Mouse (Mus musculus): ENCODE measurements around the gene Mthfs. TPM values are rescaled to one million over a fixed set of nuclear protein-coding genes. Genes with fewer than 3 reads are reported as not detected.
"Not testable (repeated sequence)": the region's sequence is repeated elsewhere in the genome, so short reads cannot be mapped to it uniquely, and the experiment has no call there.

Mthfs gene
- 16.4 and 19.4 TPM in 2 replicates for polyA plus RNA-seq (2016; fragmentation: Nextera tagmentation; extraction: Ambion mirVana)

DNA sequence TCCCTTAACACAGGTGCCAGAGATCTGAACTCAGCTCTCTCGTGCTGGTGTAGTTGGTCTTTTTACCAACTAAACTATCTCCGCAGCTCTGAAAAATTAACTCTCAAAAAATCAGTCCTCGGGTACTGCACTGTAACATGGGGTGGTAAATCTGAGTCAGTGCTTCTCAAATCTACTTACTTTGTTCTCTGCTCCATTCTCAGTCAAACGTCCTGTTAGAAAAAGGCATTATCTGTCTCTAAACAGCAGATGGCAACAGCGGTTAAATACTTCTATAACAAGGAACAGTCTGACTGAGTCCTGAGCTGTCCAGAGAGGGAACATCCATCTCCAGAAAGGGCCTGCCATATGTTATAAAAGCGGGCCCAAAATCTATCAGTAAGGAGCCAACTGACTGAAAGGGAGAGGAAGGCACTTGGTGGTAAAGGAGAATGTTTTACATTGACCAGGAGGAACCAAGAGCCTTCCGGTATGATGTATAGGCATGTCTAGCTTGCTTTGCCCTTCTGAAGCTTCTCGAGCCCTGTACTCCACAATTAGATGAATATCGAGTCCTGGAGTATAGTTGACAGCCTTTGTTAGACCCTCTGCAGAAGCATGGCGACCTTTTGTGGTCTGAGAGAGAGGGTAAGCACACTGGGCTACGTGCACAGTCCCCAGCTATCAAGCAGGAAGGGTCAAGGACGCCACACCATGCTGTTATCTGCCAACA, at the start of gene Mthfs:
Gene Mthfs (plus strand): TSS at position 324 of the 712 bp plus-strand sequence.
- not testable (repeated sequence) for DNase-seq (ENCODE audit: low spot score); H3K4me1 ChIP-seq; H3K9me3 ChIP-seq; H3K27me3 ChIP-seq (replicated peaks; ENCODE audit: low read depth, poor library complexity, severe bottlenecking); H3K36me3 ChIP-seq (replicated peaks)
- WGBS: 29% methylated on average over 10 of the region's 12 CpGs
- peak within 1 kb of the TSS; percentile 49 for H3K4me3 ChIP-seq
- H3K27ac ChIP-seq (replicated peaks): peak within 1 kb of the TSS; percentile 79

DNA sequence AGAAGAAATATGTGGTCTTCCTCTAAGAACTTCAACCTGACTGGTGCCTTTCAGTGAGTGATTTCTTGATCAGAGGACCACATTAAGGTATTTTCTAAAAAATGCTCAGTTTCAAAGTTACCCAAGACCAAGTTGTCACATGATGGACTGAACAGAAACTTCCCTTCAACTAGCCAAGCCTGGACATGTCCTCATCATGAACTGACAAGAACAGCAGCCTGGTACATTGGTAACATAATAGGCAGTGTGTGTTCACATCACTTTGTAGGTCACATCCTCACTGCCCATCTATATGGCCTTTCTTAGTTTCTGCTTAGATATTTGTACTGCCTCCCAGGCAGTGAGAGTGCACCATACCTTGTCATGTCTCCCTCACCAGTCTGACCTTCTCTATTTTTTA, 37.9 kb upstream of the Mthfs start:
- not testable (repeated sequence) for H3K27ac ChIP-seq (replicated peaks); H3K4me1 ChIP-seq; H3K27me3 ChIP-seq (replicated peaks; ENCODE audit: low read depth, poor library complexity, severe bottlenecking); H3K36me3 ChIP-seq (replicated peaks); DNase-seq (ENCODE audit: low spot score); H3K9me3 ChIP-seq; H3K4me3 ChIP-seq

DNA sequence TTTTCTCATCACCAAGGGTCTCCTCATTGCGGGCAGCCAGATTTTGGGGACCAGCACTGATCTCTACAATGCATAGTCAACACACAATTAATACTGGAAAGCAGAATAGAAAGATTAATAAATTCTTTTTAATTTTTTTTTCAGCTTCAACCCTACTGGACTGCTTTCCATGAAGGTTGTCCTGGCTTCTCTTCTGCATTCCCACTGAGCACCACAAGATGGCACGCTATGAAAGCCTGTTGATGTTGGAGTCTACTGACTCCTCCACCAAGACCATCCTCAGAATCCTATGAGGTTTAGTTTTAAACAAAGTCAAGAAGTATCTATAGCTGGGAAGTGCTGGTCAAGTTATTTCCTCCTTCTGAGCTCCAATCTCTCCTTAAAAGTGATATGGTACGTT, 31.6 kb upstream of the Mthfs start:
- WGBS: 26% methylated on average over 2 of the region's 3 CpGs
- not testable (repeated sequence) for H3K4me3 ChIP-seq, H3K9me3 ChIP-seq

DNA sequence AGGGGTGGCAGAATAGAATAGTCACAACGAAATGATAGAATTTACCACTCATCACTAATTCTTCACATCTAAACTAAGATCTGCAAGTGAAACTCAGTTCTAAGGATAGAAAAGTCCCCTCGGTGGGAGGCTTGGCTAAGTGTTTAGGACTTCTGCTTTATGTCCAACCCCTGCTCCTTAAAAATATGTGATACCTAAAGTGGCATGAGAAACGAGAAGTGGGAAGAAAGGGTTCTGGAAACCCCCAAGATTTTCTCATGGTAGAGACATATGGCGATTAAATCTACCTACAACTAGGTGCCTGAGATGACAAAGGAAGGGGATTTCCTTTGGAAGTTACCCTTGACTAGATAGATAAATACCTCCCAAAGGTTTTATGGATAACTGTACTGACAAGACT, 31.0 kb upstream of the Mthfs start:
- H3K4me1 ChIP-seq; H3K36me3 ChIP-seq (replicated peaks); H3K27ac ChIP-seq (replicated peaks); H3K9me3 ChIP-seq; H3K4me3 ChIP-seq; DNase-seq (ENCODE audit: low spot score); H3K27me3 ChIP-seq (replicated peaks; ENCODE audit: low read depth, poor library complexity, severe bottlenecking): not testable (repeated sequence)
- 81% methylated on average over 4 of the region's 4 CpGs for WGBS

More for the DNA sequence above, 31.6 kb upstream of the Mthfs start:
- not testable (repeated sequence) for H3K27me3 ChIP-seq (replicated peaks; ENCODE audit: low read depth, poor library complexity, severe bottlenecking); H3K4me1 ChIP-seq; H3K36me3 ChIP-seq (replicated peaks); DNase-seq (ENCODE audit: low spot score); H3K27ac ChIP-seq (replicated peaks)

DNA sequence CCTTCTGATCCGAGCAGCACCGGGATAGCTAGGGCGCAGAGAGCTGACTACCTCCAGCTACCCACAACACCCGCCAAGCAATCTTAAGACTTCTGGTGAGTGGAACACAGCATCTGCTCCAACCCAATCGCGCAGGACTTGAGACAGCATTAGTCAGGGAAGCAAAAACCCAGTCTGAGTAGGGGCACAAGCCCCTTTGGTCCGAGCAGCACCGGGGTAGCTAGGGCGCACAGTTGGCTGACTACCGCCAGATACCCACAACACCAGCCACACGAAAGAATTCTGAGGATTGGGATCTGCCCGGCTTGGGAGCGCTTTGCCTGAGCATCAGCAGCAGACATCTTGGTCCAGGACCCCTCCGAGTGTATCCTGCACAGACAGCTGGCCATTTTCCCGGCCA, 23.5 kb upstream of the Mthfs start:
- DNase-seq (ENCODE audit: low spot score); H3K4me3 ChIP-seq; H3K4me1 ChIP-seq; H3K9me3 ChIP-seq; H3K27me3 ChIP-seq (replicated peaks; ENCODE audit: low read depth, poor library complexity, severe bottlenecking); H3K27ac ChIP-seq (replicated peaks); H3K36me3 ChIP-seq (replicated peaks): not testable (repeated sequence)
- 78% methylated on average over 15 of the region's 15 CpGs for WGBS

DNA sequence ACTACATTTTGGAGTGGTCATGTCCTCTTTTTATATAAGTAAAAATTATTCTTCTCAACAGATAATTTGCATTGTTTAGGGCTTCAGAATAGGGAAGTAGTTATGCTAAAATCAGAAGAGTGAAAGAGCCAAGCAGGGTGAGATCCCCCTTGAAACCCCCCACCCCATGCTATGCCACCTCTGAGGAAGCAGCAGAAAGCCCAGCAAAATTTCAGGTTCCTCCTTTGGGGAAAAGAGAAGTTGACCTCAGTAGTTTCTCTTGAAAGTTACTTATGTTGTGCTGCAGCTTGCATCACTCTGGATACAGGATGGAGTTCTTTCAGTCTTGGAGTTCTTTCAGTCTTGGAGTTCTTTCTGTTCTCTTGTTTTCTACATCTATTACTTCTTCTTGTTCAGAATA, 15.0 kb upstream of the Mthfs start:
- DNase-seq (ENCODE audit: low spot score); H3K9me3 ChIP-seq; H3K4me3 ChIP-seq; H3K36me3 ChIP-seq (replicated peaks); H3K4me1 ChIP-seq; H3K27me3 ChIP-seq (replicated peaks; ENCODE audit: low read depth, poor library complexity, severe bottlenecking); H3K27ac ChIP-seq (replicated peaks): not testable (repeated sequence)

DNA sequence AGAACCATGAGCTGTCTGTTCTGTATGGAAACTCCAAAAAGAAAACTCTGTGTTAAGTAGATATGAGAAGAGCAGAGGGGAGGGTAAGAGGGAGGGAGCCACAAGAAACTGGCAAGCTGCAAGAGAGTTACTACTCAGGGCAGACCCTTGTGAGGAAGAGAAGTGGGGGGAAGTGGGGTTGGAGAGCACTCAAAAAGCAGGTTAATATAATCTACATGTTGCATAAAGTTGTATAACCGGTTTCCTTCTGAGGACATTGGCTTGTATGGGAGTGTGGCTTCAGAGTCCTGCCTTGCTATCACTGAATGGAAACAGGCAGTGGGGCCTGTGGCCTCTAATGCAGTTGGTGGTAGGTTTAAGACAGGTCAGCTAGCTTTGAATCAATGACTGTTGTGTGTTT, 13.0 kb upstream of the Mthfs start:
- not testable (repeated sequence) for H3K27me3 ChIP-seq (replicated peaks; ENCODE audit: low read depth, poor library complexity, severe bottlenecking); H3K27ac ChIP-seq (replicated peaks); DNase-seq (ENCODE audit: low spot score); H3K36me3 ChIP-seq (replicated peaks); H3K4me1 ChIP-seq; H3K4me3 ChIP-seq; H3K9me3 ChIP-seq
- 89% methylated on average over 1 of the region's 1 CpGs for WGBS

DNA sequence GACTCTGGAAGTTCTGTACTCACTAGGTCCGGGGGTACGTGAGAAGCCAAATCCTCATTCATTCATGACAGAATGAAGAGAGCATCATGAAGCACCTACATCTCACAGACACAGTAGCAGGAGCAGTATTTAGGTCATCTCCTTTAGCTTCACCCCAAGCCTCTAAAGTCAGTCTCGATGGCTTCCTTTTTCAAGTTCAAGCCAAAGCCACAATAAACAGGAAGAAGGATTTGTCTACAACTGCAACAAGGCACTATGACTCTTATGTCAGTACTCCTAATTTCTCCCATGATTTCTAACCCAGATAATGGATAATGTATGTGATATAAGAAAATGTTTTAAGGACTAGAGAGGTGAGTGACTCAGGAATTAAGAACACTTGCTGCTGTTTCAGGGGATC, 12.1 kb upstream of the Mthfs start:
- not testable (repeated sequence) for H3K36me3 ChIP-seq (replicated peaks); H3K4me3 ChIP-seq; H3K27me3 ChIP-seq (replicated peaks; ENCODE audit: low read depth, poor library complexity, severe bottlenecking); H3K27ac ChIP-seq (replicated peaks); H3K9me3 ChIP-seq; DNase-seq (ENCODE audit: low spot score); H3K4me1 ChIP-seq
- 94% methylated on average over 3 of the region's 3 CpGs for WGBS

DNA sequence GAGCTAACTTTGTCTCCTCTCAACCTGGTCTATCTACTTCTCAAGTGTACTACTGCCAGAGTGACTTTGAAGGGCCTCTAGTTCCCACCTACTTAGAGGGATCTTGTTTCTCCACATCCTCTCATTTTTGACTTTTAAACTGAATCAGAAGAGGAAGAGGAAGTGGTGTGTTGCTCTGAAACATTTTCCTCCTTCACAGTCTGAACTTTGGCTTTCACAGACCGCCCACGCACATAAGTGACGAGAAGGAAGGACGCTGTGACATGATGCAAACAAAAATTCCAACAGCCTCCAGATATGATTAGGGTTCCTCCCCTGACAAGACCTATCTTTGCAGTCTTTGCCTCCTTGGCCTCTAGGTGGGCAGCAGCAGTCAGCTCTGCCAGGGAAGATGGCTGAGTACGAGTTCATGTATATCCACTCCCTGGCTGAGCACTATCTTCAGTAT, 11.5 kb upstream of the Mthfs start, which contains the start of the genes Bcl2a1b and Gm29094:
Gene Bcl2a1b (plus strand): TSS at position 241 of the 448 bp plus-strand sequence.
Gene Gm29094 (plus strand): TSS at position 411 of the 448 bp plus-strand sequence.
- not testable (repeated sequence) for H3K36me3 ChIP-seq (replicated peaks); H3K4me1 ChIP-seq; H3K27ac ChIP-seq (replicated peaks); H3K27me3 ChIP-seq (replicated peaks; ENCODE audit: low read depth, poor library complexity, severe bottlenecking); H3K9me3 ChIP-seq; H3K4me3 ChIP-seq; DNase-seq (ENCODE audit: low spot score)
- 94% methylated on average over 5 of the region's 5 CpGs for WGBS

DNA sequence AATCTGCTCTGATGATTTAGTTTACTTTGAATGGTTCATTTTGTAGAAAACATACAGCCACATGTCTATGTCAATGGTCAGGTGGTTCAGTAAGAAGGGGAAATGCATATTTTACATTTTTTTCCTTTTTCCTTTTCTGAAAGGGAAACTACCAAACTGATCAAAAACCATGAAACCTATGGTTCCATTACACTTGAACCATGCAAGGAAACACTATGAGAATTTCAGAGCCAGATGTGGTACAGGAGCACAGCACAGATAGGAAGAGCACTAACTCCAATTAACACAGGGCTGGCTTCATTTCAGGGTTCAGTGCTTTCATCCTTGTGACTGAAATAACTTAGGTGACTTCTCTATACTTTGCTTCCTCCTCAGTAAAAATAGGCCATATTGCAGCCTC, 8.2 kb upstream of the Mthfs start:
- DNase-seq (ENCODE audit: low spot score); H3K4me3 ChIP-seq: not testable (repeated sequence)

DNA sequence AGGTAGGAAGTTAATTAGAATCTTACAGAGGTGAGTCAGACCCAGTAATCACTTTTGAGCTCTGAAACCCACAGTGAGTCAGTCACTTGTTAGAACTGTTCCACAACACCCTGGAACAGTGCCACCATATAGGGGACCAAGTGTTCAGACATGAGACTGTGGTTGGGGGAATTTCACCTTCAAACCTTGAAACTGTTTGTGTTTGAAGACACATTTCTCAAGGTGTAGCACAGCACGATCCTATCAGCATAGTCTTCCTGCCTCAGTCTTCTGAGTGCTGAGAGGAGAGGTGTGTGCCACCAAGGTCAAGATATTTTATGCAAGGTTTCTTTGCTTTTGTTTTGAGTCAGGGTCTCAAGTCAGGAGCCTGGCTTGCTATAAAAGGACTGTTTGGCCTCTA, 1.5 kb upstream of the Mthfs start:
- not testable (repeated sequence) for H3K36me3 ChIP-seq (replicated peaks); H3K27ac ChIP-seq (replicated peaks); H3K9me3 ChIP-seq; H3K27me3 ChIP-seq (replicated peaks; ENCODE audit: low read depth, poor library complexity, severe bottlenecking); H3K4me1 ChIP-seq; H3K4me3 ChIP-seq; DNase-seq (ENCODE audit: low spot score)
- 87% methylated on average over 1 of the region's 1 CpGs for WGBS

More for the DNA sequence above, 8.2 kb upstream of the Mthfs start:
- H3K36me3 ChIP-seq (replicated peaks); H3K9me3 ChIP-seq; H3K27ac ChIP-seq (replicated peaks); H3K27me3 ChIP-seq (replicated peaks; ENCODE audit: low read depth, poor library complexity, severe bottlenecking); H3K4me1 ChIP-seq: not testable (repeated sequence)

DNA sequence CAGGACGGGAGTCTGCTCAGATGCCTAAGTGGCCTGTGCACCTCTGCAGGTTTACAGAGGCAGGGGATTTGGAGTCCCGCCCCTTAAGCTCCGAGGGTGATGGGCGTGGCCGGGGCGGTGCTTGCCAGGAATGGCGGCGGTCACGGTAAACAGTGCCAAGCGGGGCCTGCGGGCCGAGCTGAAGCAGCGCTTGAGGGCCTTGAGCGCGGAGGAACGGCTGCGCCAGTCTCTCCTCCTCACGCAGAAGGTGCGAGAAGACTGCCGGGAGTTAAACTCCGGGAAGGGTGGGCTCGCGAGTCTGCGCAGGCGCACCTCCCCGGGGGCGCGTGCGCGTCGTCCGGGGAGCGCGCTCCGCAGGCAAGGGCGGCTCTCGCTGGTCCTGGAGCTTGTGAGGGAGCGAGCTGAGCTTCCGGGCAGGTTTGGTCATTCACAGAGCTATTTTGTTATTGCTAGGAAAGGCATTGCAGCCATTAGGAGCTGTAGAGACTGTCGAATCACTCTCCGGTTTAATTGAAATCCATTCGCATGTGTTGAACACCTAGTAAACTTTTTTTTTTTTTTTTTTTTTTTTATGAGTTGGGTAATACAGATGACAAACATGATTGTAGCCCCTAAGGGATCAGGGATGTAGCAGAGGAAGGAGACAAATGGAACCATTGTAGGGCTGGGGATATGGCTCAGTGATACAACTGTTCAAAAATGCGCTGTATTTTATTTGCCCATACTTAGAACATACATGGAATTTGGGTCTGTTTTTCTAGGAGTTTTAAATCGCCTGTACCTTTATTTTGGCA, 786 bp downstream of the Mthfs start:
- DNase-seq (ENCODE audit: low spot score): not testable (repeated sequence)
- WGBS: 2% methylated on average over 29 of the region's 44 CpGs

DNA sequence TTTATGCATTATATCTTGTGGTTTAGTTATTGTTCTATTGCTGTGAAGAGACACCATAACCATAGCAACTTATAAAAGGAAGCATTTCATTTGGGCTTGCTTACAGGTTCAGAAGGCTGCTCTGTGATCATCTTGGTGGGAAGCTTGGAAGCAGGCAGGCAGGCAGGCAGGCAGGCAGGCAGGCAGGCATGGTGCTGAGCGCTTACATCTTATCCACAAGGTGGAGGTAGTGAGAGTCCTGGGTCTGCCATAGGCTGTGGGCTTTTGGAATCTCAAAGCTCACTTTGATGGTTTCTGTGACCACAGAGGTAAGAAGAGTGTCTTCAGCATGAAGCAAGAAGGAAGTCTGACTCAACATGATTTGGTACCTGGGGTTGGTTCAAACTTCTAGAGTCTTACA, 2.0 kb downstream of the Mthfs start:
- H3K27me3 ChIP-seq (replicated peaks; ENCODE audit: low read depth, poor library complexity, severe bottlenecking); H3K36me3 ChIP-seq (replicated peaks); H3K4me3 ChIP-seq; H3K9me3 ChIP-seq; H3K4me1 ChIP-seq; DNase-seq (ENCODE audit: low spot score); H3K27ac ChIP-seq (replicated peaks): not testable (repeated sequence)
- 39% methylated on average over 1 of the region's 1 CpGs for WGBS

More for the DNA sequence above, 786 bp downstream of the Mthfs start:
- H3K4me1 ChIP-seq; H3K27me3 ChIP-seq (replicated peaks; ENCODE audit: low read depth, poor library complexity, severe bottlenecking); H3K9me3 ChIP-seq; H3K36me3 ChIP-seq (replicated peaks): not testable (repeated sequence)
- peak overlapping the region; percentile 79; the same call in 1 of the 2 replicates for H3K27ac ChIP-seq (replicated peaks)
- H3K4me3 ChIP-seq: peak overlapping the region; percentile 49

All from embryonic facial prominence, embryonic 10.5 days (tissue).